Mouse (Mus musculus) liver, embryonic 14.5 days (tissue): ENCODE results near the gene Kat2b.

Source experiments
- CTCF ChIP-seq: IDR thresholded peaks from 2 replicates; pipeline ENCODE4 v1.5.1; 2016; ENCODE audit warnings: antibody characterized with exemption, low read depth, control low read depth
- EP300 ChIP-seq: IDR thresholded peaks from 2 replicates; pipeline ENCODE4 v1.6.1; 2016; ENCODE audit warnings: antibody characterized with exemption, low read depth

- no peak for TF ChIP-seq CTCF
- TF ChIP-seq EP300: no peak
Measured at GRCm38 (mm10) chr17:53580237-53580636, 13.6 kb downstream of the Kat2b start.
